Mouse (Mus musculus): ENCODE results near the gene Vwa3a.

The Vwa3a gene

GRCm38 (mm10) chr7:120748478-120748877 lies 9.4 kb downstream of the Vwa3a start:
- DNase-seq = no peak

GRCm38 (mm10) chr7:120751330-120751729 lies 12.2 kb downstream of the Vwa3a start:
- DNase-seq = no peak

- DNase-seq = no peak
These were observed 12.8 kb downstream of the Vwa3a start for GRCm38 (mm10) chr7:120751906-120752305.

- peak; percentile 90 to 93 for DNase-seq
These were observed 15.6 kb downstream of the Vwa3a start for GRCm38 (mm10) chr7:120754671-120755070.

GRCm38 (mm10) chr7:120767369-120767768 lies 28.3 kb downstream of the Vwa3a start:
- no peak for DNase-seq

- no peak for DNase-seq
These were observed 32.3 kb downstream of the Vwa3a start for GRCm38 (mm10) chr7:120771389-120771788.

GRCm38 (mm10) chr7:120778012-120778411 lies 38.9 kb downstream of the Vwa3a start:
- no peak for DNase-seq

GRCm38 (mm10) chr7:120795544-120795943 lies 56.4 kb downstream of the Vwa3a start:
- DNase-seq = no peak

GRCm38 (mm10) chr7:120796369-120796768 lies 57.3 kb downstream of the Vwa3a start:
- DNase-seq = no peak

- DNase-seq = no peak
These were observed 64.2 kb downstream of the Vwa3a start for GRCm38 (mm10) chr7:120803268-120803667.

GRCm38 (mm10) chr7:120809705-120810104 lies 70.6 kb downstream of the Vwa3a start:
- DNase-seq = peak in 1 of 2 experiments; percentile 22

- no peak for DNase-seq
These were observed 72.8 kb downstream of the Vwa3a start, which contains the start of gene Gm5737 for GRCm38 (mm10) chr7:120811834-120812415. Gm5737 (plus strand) TSS chr7:120812365.

GRCm38 (mm10) chr7:120817552-120817951 lies 78.4 kb downstream of the Vwa3a start:
- peak in 1 of 2 experiments; percentile 23 for DNase-seq

- DNase-seq = no peak
These were observed 80.3 kb downstream of the Vwa3a start for GRCm38 (mm10) chr7:120819386-120819785.

GRCm38 (mm10) chr7:120823248-120823647 lies 84.1 kb downstream of the Vwa3a start:
- DNase-seq = peak; percentile 89 to 93

- DNase-seq = no peak
These were observed 86.0 kb downstream of the Vwa3a start for GRCm38 (mm10) chr7:120825097-120825496.

- peak; percentile 69 to 71 for DNase-seq
These were observed 87.3 kb downstream of the Vwa3a start for GRCm38 (mm10) chr7:120826408-120826807.

- peak; percentile 79 to 82 for DNase-seq
These were observed 91.6 kb downstream of the Vwa3a start for GRCm38 (mm10) chr7:120830431-120831381.

- no peak for DNase-seq
These were observed 95.3 kb downstream of the Vwa3a start for GRCm38 (mm10) chr7:120834426-120834825.

- peak; percentile 79 to 80 for DNase-seq
These were observed 95.8 kb downstream of the Vwa3a start for GRCm38 (mm10) chr7:120834863-120835372.

- DNase-seq = peak; percentile 96 to 99
These were observed 96.6 kb downstream of the Vwa3a start for GRCm38 (mm10) chr7:120835449-120836359.

- DNase-seq = peak; percentile 61 to 67
These were observed 97.2 kb downstream of the Vwa3a start for GRCm38 (mm10) chr7:120836361-120836760.

Data from cerebellum, postnatal 10 days (tissue).